Mouse (Mus musculus): Measurements from ENCODE around the gene Itpkc.

DNA sequence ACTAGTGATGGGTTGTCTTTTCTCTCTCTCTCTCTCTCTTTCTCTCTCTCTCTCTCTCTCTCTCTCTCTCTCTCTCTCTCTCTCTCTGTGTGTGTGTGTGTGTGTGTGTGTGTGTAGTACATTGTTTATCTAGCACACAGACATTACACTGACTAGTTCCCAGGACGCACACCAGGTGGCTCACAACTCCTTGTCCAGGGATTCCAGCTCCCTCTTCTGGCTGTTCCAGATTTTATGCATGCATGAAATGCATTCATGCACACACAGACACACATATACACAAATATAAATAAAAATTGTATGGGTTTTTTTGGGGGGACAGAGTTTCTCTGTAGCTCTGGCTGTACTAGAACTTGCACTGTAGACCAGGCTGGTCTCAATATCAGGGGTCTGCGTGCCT, 9.1 kb upstream of the Itpkc start:
- no peak for TF ChIP-seq HCFC1 (IDR thresholded peaks at IDR 0.05; ENCODE audit: borderline replicate concordance, insufficient read depth, low read length)
- TF ChIP-seq CHD2 (IDR thresholded peaks at IDR 0.05; ENCODE audit: low read depth, low read length), result no peak
- no peak for TF ChIP-seq ZNF384 (IDR thresholded peaks at IDR 0.05; ENCODE audit: low read depth, low read length)
